Mouse (Mus musculus): ENCODE measurements around the gene Tle4. TPM values are rescaled to one million over a fixed set of nuclear protein-coding genes. Genes with fewer than 3 reads are reported as not detected.

Gene Tle4
- polyA plus RNA-seq, 1 experiment from 2014 or later = 16.5 TPM

- ATAC-seq (ENCODE audit: low FRiP score, low TSS enrichment) = no peak
- Histone ChIP-seq H3K9me3 (ENCODE audit: control insufficient read depth, low read length) (no peaks in the 10 kb centered on the region), H3K27ac (ENCODE audit: low read depth, low read length) (no peak overlapping the region), H3K4me3 (ENCODE audit: low read length) (no peak overlapping the region), H3K9ac (ENCODE audit: low read depth, low read length) (no peak overlapping the region), H3K4me2 (replicated peaks; ENCODE audit: low read depth, low read length) (no peak overlapping the region), H3K27me3 (ENCODE audit: control insufficient read depth, insufficient read depth, low read length) (no peaks in the 10 kb centered on the region), H3K4me1 (ENCODE audit: control insufficient read depth, insufficient read depth, low read length) (no peaks in the 10 kb centered on the region), H3K36me3 (ENCODE audit: control insufficient read depth, insufficient read depth, low read length) (no peaks in the 10 kb centered on the region)
- 44% methylated on average over 2 of the region's 2 CpGs for WGBS
These were observed 161.3 kb downstream of the Tle4 start for GRCm38 (mm10) chr19:14436567-14436966.

- ATAC-seq (ENCODE audit: low FRiP score, low TSS enrichment) = no peak
- WGBS = 35% methylated on average over 14 of the region's 14 CpGs
- no peaks in the 10 kb centered on the region for H3K27me3 ChIP-seq (ENCODE audit: control insufficient read depth, insufficient read depth, low read length)
- no peak overlapping the region for H3K9ac ChIP-seq (ENCODE audit: low read depth, low read length)
- H3K4me1 ChIP-seq (ENCODE audit: control insufficient read depth, insufficient read depth, low read length) = no peaks in the 10 kb centered on the region
- H3K36me3 ChIP-seq (ENCODE audit: control insufficient read depth, insufficient read depth, low read length) = no peaks in the 10 kb centered on the region
- H3K27ac ChIP-seq (ENCODE audit: low read depth, low read length) = no peak overlapping the region
- H3K4me3 ChIP-seq (ENCODE audit: low read length) = no peak overlapping the region
- no peaks in the 10 kb centered on the region for H3K9me3 ChIP-seq (ENCODE audit: control insufficient read depth, low read length)
- H3K4me2 ChIP-seq (replicated peaks; ENCODE audit: low read depth, low read length) = no peak overlapping the region
These were observed 162.0 kb downstream of the Tle4 start for GRCm38 (mm10) chr19:14435681-14436376.

- Histone ChIP-seq H3K36me3 (ENCODE audit: control insufficient read depth, insufficient read depth, low read length) (no peaks in the 10 kb centered on the region), H3K9ac (ENCODE audit: low read depth, low read length) (no peak overlapping the region), H3K4me3 (ENCODE audit: low read length) (no peak overlapping the region), H3K27ac (ENCODE audit: low read depth, low read length) (no peak overlapping the region), H3K4me1 (ENCODE audit: control insufficient read depth, insufficient read depth, low read length) (no peaks in the 10 kb centered on the region), H3K9me3 (ENCODE audit: control insufficient read depth, low read length) (no peaks in the 10 kb centered on the region), H3K4me2 (replicated peaks; ENCODE audit: low read depth, low read length) (no peak overlapping the region), H3K27me3 (ENCODE audit: control insufficient read depth, insufficient read depth, low read length) (no peaks in the 10 kb centered on the region)
- WGBS = 52% methylated on average over 4 of the region's 4 CpGs
- ATAC-seq (ENCODE audit: low FRiP score, low TSS enrichment) = peak; percentile 49; the same call in 1 of the 2 replicates
These were observed 164.0 kb downstream of the Tle4 start for GRCm38 (mm10) chr19:14433900-14434299.

GRCm38 (mm10) chr19:14432436-14432835 is 165.4 kb downstream of the Tle4 start:
- no peak overlapping the region for H3K27ac ChIP-seq (ENCODE audit: low read depth, low read length)
- no peaks in the 10 kb centered on the region for H3K27me3 ChIP-seq (ENCODE audit: control insufficient read depth, insufficient read depth, low read length)
- H3K9me3 ChIP-seq (ENCODE audit: control insufficient read depth, low read length) = no peaks in the 10 kb centered on the region
- H3K36me3 ChIP-seq (ENCODE audit: control insufficient read depth, insufficient read depth, low read length) = no peaks in the 10 kb centered on the region
- no peak for ATAC-seq (ENCODE audit: low FRiP score, low TSS enrichment)
- no peaks in the 10 kb centered on the region for H3K4me1 ChIP-seq (ENCODE audit: control insufficient read depth, insufficient read depth, low read length)
- no peak overlapping the region for H3K4me2 ChIP-seq (replicated peaks; ENCODE audit: low read depth, low read length)
- WGBS = 90% methylated on average over 7 of the region's 7 CpGs
- H3K4me3 ChIP-seq (ENCODE audit: low read length) = no peak overlapping the region
- no peak overlapping the region for H3K9ac ChIP-seq (ENCODE audit: low read depth, low read length)

GRCm38 (mm10) chr19:14426920-14427319 is 170.9 kb downstream of the Tle4 start:
- Histone ChIP-seq H3K9me3 (ENCODE audit: control insufficient read depth, low read length) (no peaks in the 10 kb centered on the region), H3K4me2 (replicated peaks; ENCODE audit: low read depth, low read length) (no peak overlapping the region), H3K4me1 (ENCODE audit: control insufficient read depth, insufficient read depth, low read length) (peaks cover 10% of the 10 kb centered on the region), H3K27me3 (ENCODE audit: control insufficient read depth, insufficient read depth, low read length) (no peaks in the 10 kb centered on the region), H3K9ac (ENCODE audit: low read depth, low read length) (no peak overlapping the region), H3K4me3 (ENCODE audit: low read length) (no peak overlapping the region), H3K27ac (ENCODE audit: low read depth, low read length) (no peak overlapping the region), H3K36me3 (ENCODE audit: control insufficient read depth, insufficient read depth, low read length) (no peaks in the 10 kb centered on the region)
- ATAC-seq (ENCODE audit: low FRiP score, low TSS enrichment) = no peak
- 54% methylated on average over 6 of the region's 6 CpGs for WGBS

- no peak for ATAC-seq (ENCODE audit: low FRiP score, low TSS enrichment)
- WGBS = 13% methylated on average over 19 of the region's 19 CpGs
- Histone ChIP-seq H3K27me3 (ENCODE audit: control insufficient read depth, insufficient read depth, low read length) (no peaks in the 10 kb centered on the region), H3K36me3 (ENCODE audit: control insufficient read depth, insufficient read depth, low read length) (no peaks in the 10 kb centered on the region), H3K9ac (ENCODE audit: low read depth, low read length) (no peak overlapping the region), H3K4me3 (ENCODE audit: low read length) (no peak overlapping the region), H3K9me3 (ENCODE audit: control insufficient read depth, low read length) (no peaks in the 10 kb centered on the region), H3K4me1 (ENCODE audit: control insufficient read depth, insufficient read depth, low read length) (peaks cover 10% of the 10 kb centered on the region), H3K4me2 (replicated peaks; ENCODE audit: low read depth, low read length) (peak overlapping the region; percentile 17), H3K27ac (ENCODE audit: low read depth, low read length) (no peak overlapping the region)
These were observed 171.5 kb downstream of the Tle4 start for GRCm38 (mm10) chr19:14426244-14426868.

- Histone ChIP-seq H3K9ac (ENCODE audit: low read depth, low read length) (no peak overlapping the region), H3K4me3 (ENCODE audit: low read length) (no peak overlapping the region), H3K4me2 (replicated peaks; ENCODE audit: low read depth, low read length) (no peak overlapping the region), H3K27ac (ENCODE audit: low read depth, low read length) (no peak overlapping the region), H3K9me3 (ENCODE audit: control insufficient read depth, low read length) (no peaks in the 10 kb centered on the region), H3K27me3 (ENCODE audit: control insufficient read depth, insufficient read depth, low read length) (no peaks in the 10 kb centered on the region), H3K4me1 (ENCODE audit: control insufficient read depth, insufficient read depth, low read length) (peaks cover 10% of the 10 kb centered on the region), H3K36me3 (ENCODE audit: control insufficient read depth, insufficient read depth, low read length) (no peaks in the 10 kb centered on the region)
- WGBS = 32% methylated on average over 6 of the region's 6 CpGs
- no peak for ATAC-seq (ENCODE audit: low FRiP score, low TSS enrichment)
These were observed 172.7 kb downstream of the Tle4 start for GRCm38 (mm10) chr19:14425122-14425521.

- Histone ChIP-seq H3K9ac (ENCODE audit: low read depth, low read length) (no peak overlapping the region), H3K4me3 (ENCODE audit: low read length) (no peak overlapping the region), H3K4me1 (ENCODE audit: control insufficient read depth, insufficient read depth, low read length) (peaks cover 10% of the 10 kb centered on the region), H3K9me3 (ENCODE audit: control insufficient read depth, low read length) (no peaks in the 10 kb centered on the region), H3K27ac (ENCODE audit: low read depth, low read length) (no peak overlapping the region), H3K4me2 (replicated peaks; ENCODE audit: low read depth, low read length) (no peak overlapping the region), H3K36me3 (ENCODE audit: control insufficient read depth, insufficient read depth, low read length) (no peaks in the 10 kb centered on the region), H3K27me3 (ENCODE audit: control insufficient read depth, insufficient read depth, low read length) (no peaks in the 10 kb centered on the region)
- ATAC-seq (ENCODE audit: low FRiP score, low TSS enrichment) = peak; percentile 88
- WGBS = 18% methylated on average over 12 of the region's 12 CpGs
These were observed 173.6 kb downstream of the Tle4 start for GRCm38 (mm10) chr19:14424016-14424964.

Measured in kidney, embryonic 14.5 days (tissue).